23 mouse cellular contexts compared by ENCODE assay signal in genomic region chr1:94791052-94791451, GRCm38 (mm10).
DNase-seq lines count a peak whose midpoint lies in the region; ATAC-seq and TF ChIP-seq lines count a peak whose summit lies in the region.
"Had no signal": no experiment of that assay in that cellular context is flagged by ENCODE, and none has a peak within 500 bp of the region (broad histone marks: within the 10 kb centered on the region; RNA-seq: fewer than 3 reads in every experiment).

No protein-coding gene starts in this region.

- no peak overlapping the region for H3K9ac ChIP-seq in liver, embryonic 14.5 days (replicated peaks)
- H3K9ac ChIP-seq in heart, embryonic 11.5 days (ENCODE audit: low read depth, low read length) = no peak overlapping the region
- no peak overlapping the region for H3K9ac ChIP-seq in hindbrain, embryonic 13.5 days
- H3K9ac ChIP-seq: embryonic facial prominence, embryonic 12.5 days; lung, embryonic 14.5 days; midbrain, embryonic 12.5 days; neural tube, embryonic 13.5 days had no signal

- no peaks in the 10 kb centered on the region; a peak in 1 of 4 replicates for H3K4me1 ChIP-seq in liver, embryonic 14.5 days (replicated peaks; ENCODE audit: control insufficient read depth in 2 of 2, insufficient read depth in 2 of 2, low read length in 1 of 2)
- no peaks in the 10 kb centered on the region for H3K4me1 ChIP-seq in heart, embryonic 11.5 days (ENCODE audit: control insufficient read depth, insufficient read depth, low read length)
- H3K4me1 ChIP-seq in hindbrain, embryonic 13.5 days (replicated peaks) = 0 out of 2 replicates have a peak, but pooled peaks cover 9% of the 10 kb centered on the region
- H3K4me1 ChIP-seq: heart, embryonic 10.5 days; neural tube, embryonic 13.5 days had no signal

- H3K36me3 ChIP-seq in liver, embryonic 14.5 days (replicated peaks; ENCODE audit: control insufficient read depth, insufficient read depth, low read depth) = no peaks in the 10 kb centered on the region
- H3K36me3 ChIP-seq in myocyte (ENCODE audit: control insufficient read depth, insufficient read depth) = no peaks in the 10 kb centered on the region
- H3K36me3 ChIP-seq in heart, embryonic 11.5 days (ENCODE audit: control insufficient read depth, insufficient read depth, low read length) = no peaks in the 10 kb centered on the region
- no peaks in the 10 kb centered on the region for H3K36me3 ChIP-seq in hindbrain, embryonic 13.5 days
- H3K36me3 ChIP-seq: embryonic facial prominence, embryonic 12.5 days; heart, embryonic 10.5 days; midbrain, embryonic 12.5 days; neural tube, embryonic 13.5 days had no signal

- TF ChIP-seq POLR2A in myocyte (IDR thresholded peaks at IDR 0.05; ENCODE audit: insufficient read length, low read depth) = no peak

- H3K9me3 ChIP-seq in liver, embryonic 14.5 days (ENCODE audit: control insufficient read depth, low read length) = no peaks in the 10 kb centered on the region
- no peaks in the 10 kb centered on the region for H3K9me3 ChIP-seq in heart, embryonic 11.5 days (replicated peaks; ENCODE audit: control insufficient read depth, low read length)
- no peaks in the 10 kb centered on the region for H3K9me3 ChIP-seq in hindbrain, embryonic 13.5 days
- H3K9me3 ChIP-seq: embryonic facial prominence, embryonic 12.5 days; heart, embryonic 10.5 days; midbrain, embryonic 12.5 days; neural tube, embryonic 13.5 days had no signal

- DNase-seq in MEL-GATA-1-ER (ENCODE audit: extremely low read depth, low read depth) = peak; percentile 21
- peak in 2 of 3 experiments; percentile 4 to 29 for DNase-seq in liver, embryonic 14.5 days (ENCODE audit: low read depth in 3 of 3, low spot score in 3 of 3)
- no peak for DNase-seq in ovary, postnatal 14 days (ENCODE audit: low spot score)
- DNase-seq: adrenal gland, postnatal 25 days; cerebellum, adult 18-20 months; cerebellum, postnatal 36 days; heart, postnatal 10 days; kidney, adult 18-20 months; kidney, postnatal 14 days; lung, embryonic 14.5 days; lung, postnatal 4 days; thymus, postnatal 36 days had no signal

- no peak overlapping the region for H3ac ChIP-seq in myocyte (ENCODE audit: control insufficient read depth, insufficient read length)

- TF ChIP-seq CTCF in liver, embryonic 14.5 days (IDR thresholded peaks at IDR 0.05; ENCODE audit: low read depth) = no peak

- H3K27ac ChIP-seq in liver, embryonic 14.5 days = no peak overlapping the region
- H3K27ac ChIP-seq in heart, embryonic 11.5 days (ENCODE audit: low read depth, low read length) = no peak overlapping the region
- no peak overlapping the region for H3K27ac ChIP-seq in hindbrain, embryonic 13.5 days
- H3K27ac ChIP-seq: embryonic facial prominence, embryonic 12.5 days; heart, embryonic 10.5 days; hindbrain, postnatal 0 days; layer of hippocampus, adult 2 months; midbrain, embryonic 12.5 days; neural tube, embryonic 13.5 days had no signal

- no peak overlapping the region for H3K4me3 ChIP-seq in liver, embryonic 14.5 days (ENCODE audit: insufficient read depth in 1 of 2, low read depth in 2 of 2, low read length in 2 of 2)
- no peak overlapping the region for H3K4me3 ChIP-seq in myocyte
- no peak overlapping the region for H3K4me3 ChIP-seq in heart, embryonic 11.5 days (ENCODE audit: low read depth, low read length)
- no peak overlapping the region for H3K4me3 ChIP-seq in hindbrain, embryonic 13.5 days
- H3K4me3 ChIP-seq: embryonic facial prominence, embryonic 12.5 days; heart, embryonic 10.5 days; layer of hippocampus, adult 2 months; midbrain, embryonic 12.5 days; neural tube, embryonic 13.5 days had no signal

- H3K79me2 ChIP-seq in myocyte (ENCODE audit: control insufficient read depth, insufficient read depth) = no peaks in the 10 kb centered on the region

- 6% methylated on average over 6 of the region's 6 CpGs for WGBS in liver, embryonic 14.5 days (ENCODE audit: insufficient replicate concordance)
- WGBS in heart, embryonic 11.5 days (ENCODE audit: insufficient replicate concordance) = 27% methylated on average over 6 of the region's 6 CpGs
- WGBS in hindbrain, embryonic 13.5 days = 69% methylated on average over 6 of the region's 6 CpGs

- H3K27me3 ChIP-seq in liver, embryonic 14.5 days (ENCODE audit: control insufficient read depth, insufficient read depth, low read length) = no peaks in the 10 kb centered on the region
- no peaks in the 10 kb centered on the region for H3K27me3 ChIP-seq in myocyte (ENCODE audit: control insufficient read depth, insufficient read depth, insufficient read length)
- no peaks in the 10 kb centered on the region for H3K27me3 ChIP-seq in heart, embryonic 11.5 days (ENCODE audit: control insufficient read depth, insufficient read depth, low read length)
- H3K27me3 ChIP-seq in hindbrain, embryonic 13.5 days = no peaks in the 10 kb centered on the region
- H3K27me3 ChIP-seq: embryonic facial prominence, embryonic 12.5 days; midbrain, embryonic 12.5 days; neural tube, embryonic 13.5 days had no signal

- H3K4me2 ChIP-seq in liver, embryonic 14.5 days (ENCODE audit: low read depth) = peak overlapping the region; percentile 23; the same call in 1 of the 2 replicates
- H3K4me2 ChIP-seq in myocyte (ENCODE audit: low read depth) = peak overlapping the region; percentile 42
- H3K4me2 ChIP-seq in heart, embryonic 11.5 days = no peak overlapping the region
- H3K4me2 ChIP-seq in hindbrain, embryonic 13.5 days = no peak overlapping the region
- H3K4me2 ChIP-seq: embryonic facial prominence, embryonic 12.5 days; lung, embryonic 14.5 days; midbrain, embryonic 12.5 days; neural tube, embryonic 13.5 days had no signal

- peak; percentile 69 for TF ChIP-seq EP300 in liver, embryonic 14.5 days (IDR thresholded peaks at IDR 0.05; ENCODE audit: low read depth)

- peak; percentile 50 to 58; a peak in 2 of 4 replicates for ATAC-seq in hematopoietic stem cell, adult 5-6 weeks (replicated peaks in 1 of 2; ENCODE audit: insufficient read depth in 1 of 2, low FRiP score in 2 of 2, low TSS enrichment in 1 of 2, low read depth in 1 of 2, poor library complexity in 2 of 2, severe bottlenecking in 2 of 2)
- ATAC-seq in liver, embryonic 14.5 days (ENCODE audit: insufficient read depth) = peak; percentile 71; the same call in 1 of the 2 replicates
- no peak for ATAC-seq in heart, embryonic 11.5 days (replicated peaks; ENCODE audit: insufficient number of reproducible peaks, low FRiP score, low TSS enrichment)
- ATAC-seq in hindbrain, embryonic 13.5 days (ENCODE audit: low FRiP score) = no peak
- ATAC-seq: forebrain, embryonic 16.5 days; hindbrain, postnatal 0 days had no signal

TF ChIP-seq in myocyte, 11 proteins besides CTCF, POLR2A, EP300 and RAD21:
- TF ChIP-seq TCF3 (IDR thresholded peaks at IDR 0.05; ENCODE audit: insufficient read length, low read depth) = no peak
- TF ChIP-seq USF1 (IDR thresholded peaks at IDR 0.05; ENCODE audit: low read depth) = no peak
- no peak for TF ChIP-seq MYOG (IDR thresholded peaks at IDR 0.05; ENCODE audit: control insufficient read depth in 1 of 3, insufficient read depth in 1 of 3, insufficient read length in 2 of 3, low read depth in 2 of 3)
- TF ChIP-seq REST (IDR thresholded peaks at IDR 0.05; ENCODE audit: insufficient read depth, insufficient read length) = no peak
- TF ChIP-seq TCF12 (IDR thresholded peaks at IDR 0.05; ENCODE audit: insufficient read depth, poor library complexity, severe bottlenecking) = no peak
- TF ChIP-seq POLR2AphosphoS2 (IDR thresholded peaks at IDR 0.05; ENCODE audit: insufficient read length, low read depth) = no peak
- no peak for TF ChIP-seq CEBPB (IDR thresholded peaks at IDR 0.05; ENCODE audit: insufficient read depth, poor library complexity, severe bottlenecking)
- no peak for TF ChIP-seq MAX (IDR thresholded peaks at IDR 0.05; ENCODE audit: low read depth)
- no peak for TF ChIP-seq SRF (IDR thresholded peaks at IDR 0.05; ENCODE audit: control insufficient read depth, insufficient read length, low read depth)
- TF ChIP-seq E2F4 (IDR thresholded peaks at IDR 0.05; ENCODE audit: insufficient read depth) = no peak
- TF ChIP-seq MYOD1 (IDR thresholded peaks at IDR 0.05; ENCODE audit: control insufficient read depth in 1 of 3, insufficient read length in 2 of 3, low read depth in 2 of 3) = no peak

Comparison
In these comparisons a context has a peak if more than half of its experiments do, and no peak if none do; other contexts are left out.
1. ATAC-seq: peak in hematopoietic stem cell, adult 5-6 weeks (2 of 2) and liver, embryonic 14.5 days (single experiment); none in heart, embryonic 11.5 days (single experiment) and hindbrain, embryonic 13.5 days (single experiment).
2. H3K4me2 ChIP-seq: peak in liver, embryonic 14.5 days (single experiment) and myocyte (single experiment); none in heart, embryonic 11.5 days (single experiment) and hindbrain, embryonic 13.5 days (single experiment).